Mouse (Mus musculus): ENCODE results near the gene Zfp932. TPM values are rescaled to one million over a fixed set of nuclear protein-coding genes. Genes with fewer than 3 reads are reported as not detected.
"Not testable (repeated sequence)": the region's sequence is repeated elsewhere in the genome, so short reads cannot be mapped to it uniquely, and the experiment has no call there.

Zfp932 gene
- polyA plus RNA-seq (2015; fragmentation: Nextera tagmentation; extraction: Ambion mirVana): 22.2 and 23.2 TPM in 2 replicates

DNA sequence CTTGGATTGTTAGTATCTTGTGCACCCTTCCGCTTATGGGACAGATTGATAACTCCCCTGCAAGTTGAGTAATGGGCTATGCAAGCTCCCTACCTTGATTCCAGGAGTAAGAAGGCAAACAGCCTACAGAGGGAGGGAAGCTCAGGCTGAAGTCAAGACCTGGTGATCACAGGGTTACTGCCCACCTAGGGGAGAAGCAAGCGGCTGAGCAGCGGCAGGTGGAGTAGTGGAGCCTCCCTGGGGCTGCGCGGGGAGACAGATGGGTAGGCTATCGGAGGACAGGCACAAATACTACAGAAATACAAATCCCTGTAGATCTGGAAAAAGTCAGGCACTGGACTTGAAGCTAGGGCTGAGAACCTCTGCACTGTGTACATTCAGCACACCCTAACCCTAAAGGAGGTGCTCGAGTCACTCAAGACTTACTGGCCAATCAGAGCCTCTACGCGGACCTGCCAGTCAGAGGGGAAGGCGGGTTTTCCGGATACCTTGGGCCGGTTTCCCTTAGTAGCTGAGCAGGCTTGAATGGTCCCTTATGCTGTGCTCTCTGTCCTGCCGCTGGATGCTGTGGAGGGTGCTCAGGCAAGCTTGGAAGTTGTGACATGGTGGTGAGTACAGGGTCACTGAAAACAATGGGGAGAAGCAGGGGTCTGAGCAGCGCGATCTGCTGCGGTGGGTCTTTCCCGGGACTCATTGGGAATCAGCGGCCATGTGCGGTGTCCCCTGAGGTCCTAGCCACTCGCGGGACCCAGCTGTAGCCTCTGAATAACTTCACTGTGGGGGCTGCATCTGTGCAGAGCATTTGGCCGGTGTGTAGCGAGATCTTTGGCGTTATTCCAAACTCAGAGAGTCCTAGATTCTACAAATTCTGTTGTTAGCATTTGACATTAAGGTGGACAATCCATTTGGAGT lies at the start of gene Zfp932:
Gene Zfp932, plus strand, starts transcription at position 496 of the 912 bp plus-strand sequence.
- WGBS: no CpG with 5 or more reads among the region's 24 CpGs
- not testable (repeated sequence) for H3K9ac ChIP-seq; H3K9me3 ChIP-seq; H3K4me1 ChIP-seq; H3K27ac ChIP-seq; H3K4me2 ChIP-seq; H3K36me3 ChIP-seq (replicated peaks); ATAC-seq (replicated peaks); H3K27me3 ChIP-seq (replicated peaks); H3K4me3 ChIP-seq

DNA sequence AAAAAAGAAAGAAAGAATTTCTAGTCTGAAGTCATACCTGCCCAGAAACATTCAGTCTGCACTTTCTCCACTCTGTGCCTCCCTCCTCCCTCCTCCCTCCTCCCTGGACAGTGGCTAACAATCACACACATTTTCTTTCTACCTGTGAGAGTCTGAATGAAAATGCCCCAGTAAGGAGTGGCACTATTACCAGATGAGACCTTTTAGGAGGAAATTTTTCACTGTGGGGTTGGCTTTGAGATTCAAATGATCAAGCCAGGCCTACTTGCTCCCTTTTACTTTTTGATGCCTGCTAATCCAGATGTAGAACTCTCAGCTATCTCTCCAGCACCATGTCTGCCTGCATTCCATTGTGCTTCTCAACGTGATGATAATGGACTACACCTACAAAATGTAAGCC lies 46.0 kb upstream of the Zfp932 start:
- whole genome bisulfite sequencing: no CpG with 5 or more reads among the region's 1 CpGs
- H3K4me3 ChIP-seq: no peak overlapping the region
- no peak overlapping the region for H3K9ac ChIP-seq
- no peaks in the 10 kb centered on the region for H3K27me3 ChIP-seq (replicated peaks)
- H3K36me3 ChIP-seq (replicated peaks): no peaks in the 10 kb centered on the region
- no peaks in the 10 kb centered on the region for H3K9me3 ChIP-seq
- no peak overlapping the region for H3K27ac ChIP-seq
- ATAC-seq (replicated peaks): no peak
- H3K4me1 ChIP-seq: no peaks in the 10 kb centered on the region
- H3K4me2 ChIP-seq: no peak overlapping the region

DNA sequence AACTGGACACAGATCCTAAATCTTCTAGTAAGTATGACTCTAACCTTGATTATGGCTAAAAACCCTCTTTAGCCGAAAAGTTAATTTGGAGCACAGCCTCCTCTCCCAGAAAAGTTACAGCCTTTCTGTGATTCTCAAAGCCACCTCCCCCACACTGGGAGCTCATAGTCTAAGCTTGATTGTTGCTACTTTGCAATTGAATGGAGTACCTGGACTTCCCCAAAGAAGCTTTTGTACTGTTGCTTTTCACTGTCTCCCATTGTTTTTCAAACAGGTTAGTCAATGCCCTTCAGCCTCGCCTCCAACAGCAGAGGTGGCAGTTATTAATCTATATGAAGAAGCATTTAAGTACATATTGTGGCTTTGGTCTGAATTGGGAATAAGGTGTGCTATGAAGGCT lies 15.6 kb upstream of the Zfp932 start:
- not testable (repeated sequence) for H3K4me3 ChIP-seq; H3K4me1 ChIP-seq; H3K27ac ChIP-seq; H3K36me3 ChIP-seq (replicated peaks); H3K9ac ChIP-seq; H3K9me3 ChIP-seq; H3K4me2 ChIP-seq; ATAC-seq (replicated peaks); H3K27me3 ChIP-seq (replicated peaks)
- no CpG with 5 or more reads among the region's 2 CpGs for WGBS

DNA sequence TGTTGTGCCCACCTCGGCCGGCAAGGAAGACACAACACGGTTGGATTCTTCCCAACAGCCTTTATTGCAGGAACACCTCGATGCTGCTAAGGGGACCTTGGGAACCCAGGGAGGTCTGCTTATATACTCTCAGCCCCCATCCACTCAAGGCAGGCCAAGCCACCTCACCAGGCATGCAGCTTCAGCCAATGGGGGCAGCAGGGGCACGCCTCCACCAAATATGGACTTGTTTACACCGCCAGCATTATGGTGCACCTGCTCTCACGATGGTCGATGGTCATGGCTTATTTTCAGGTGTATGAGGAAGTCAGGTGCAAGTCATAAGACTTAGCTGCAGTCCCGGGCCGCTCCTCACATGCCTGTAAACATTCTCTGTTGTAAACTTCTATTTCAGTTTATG lies 860 bp upstream of the Zfp932 start:
- ATAC-seq (replicated peaks); H3K27ac ChIP-seq; H3K4me2 ChIP-seq; H3K4me1 ChIP-seq; H3K9me3 ChIP-seq; H3K36me3 ChIP-seq (replicated peaks); H3K9ac ChIP-seq; H3K4me3 ChIP-seq; H3K27me3 ChIP-seq (replicated peaks): not testable (repeated sequence)
- no CpG with 5 or more reads among the region's 10 CpGs for WGBS

DNA sequence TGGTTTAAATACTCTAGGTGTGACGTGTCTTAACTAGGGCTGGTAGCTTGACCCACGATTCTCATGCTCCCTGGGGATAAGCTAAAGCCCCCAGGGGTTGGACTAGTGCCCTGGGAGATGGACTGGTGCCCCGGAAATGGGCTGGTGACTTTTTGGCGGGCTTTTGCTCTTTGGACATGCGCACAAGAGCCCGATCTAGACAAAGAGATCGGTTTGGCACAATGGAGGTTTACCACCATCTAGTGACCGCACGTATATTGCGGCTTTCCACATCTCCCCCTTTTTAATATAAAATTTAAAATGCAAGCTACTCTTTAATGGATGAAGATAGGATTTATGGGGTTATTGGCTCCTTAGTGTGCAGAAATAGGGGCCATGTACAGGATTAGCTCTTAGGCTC lies 19.5 kb downstream of the Zfp932 start:
- H3K27me3 ChIP-seq (replicated peaks); H3K9me3 ChIP-seq; H3K4me3 ChIP-seq; H3K9ac ChIP-seq; H3K36me3 ChIP-seq (replicated peaks); H3K4me2 ChIP-seq; ATAC-seq (replicated peaks); H3K4me1 ChIP-seq; H3K27ac ChIP-seq: not testable (repeated sequence)
- 87% methylated on average over 10 of the region's 10 CpGs for WGBS

DNA sequence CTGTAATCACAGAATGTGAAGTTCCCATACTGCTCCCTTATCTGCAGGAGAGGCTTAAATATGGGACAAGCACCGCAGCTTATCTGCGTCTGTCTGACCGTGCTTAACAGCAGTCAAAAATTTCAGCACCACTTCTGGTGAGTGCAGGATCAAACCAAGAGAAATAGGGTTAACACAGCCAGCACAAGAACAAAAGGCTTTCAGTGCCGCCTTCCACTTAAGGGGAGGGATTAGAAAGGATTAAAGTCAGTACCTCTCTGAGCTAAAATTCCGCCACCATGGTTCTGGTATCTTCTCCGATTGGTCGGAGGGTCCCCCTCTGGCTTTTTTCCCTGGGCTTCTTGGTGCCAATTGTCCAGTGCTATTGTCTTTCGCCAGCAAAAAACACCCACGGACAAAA lies 27.0 kb downstream of the Zfp932 start:
- peak overlapping the region; percentile 75 for H3K27ac ChIP-seq

DNA sequence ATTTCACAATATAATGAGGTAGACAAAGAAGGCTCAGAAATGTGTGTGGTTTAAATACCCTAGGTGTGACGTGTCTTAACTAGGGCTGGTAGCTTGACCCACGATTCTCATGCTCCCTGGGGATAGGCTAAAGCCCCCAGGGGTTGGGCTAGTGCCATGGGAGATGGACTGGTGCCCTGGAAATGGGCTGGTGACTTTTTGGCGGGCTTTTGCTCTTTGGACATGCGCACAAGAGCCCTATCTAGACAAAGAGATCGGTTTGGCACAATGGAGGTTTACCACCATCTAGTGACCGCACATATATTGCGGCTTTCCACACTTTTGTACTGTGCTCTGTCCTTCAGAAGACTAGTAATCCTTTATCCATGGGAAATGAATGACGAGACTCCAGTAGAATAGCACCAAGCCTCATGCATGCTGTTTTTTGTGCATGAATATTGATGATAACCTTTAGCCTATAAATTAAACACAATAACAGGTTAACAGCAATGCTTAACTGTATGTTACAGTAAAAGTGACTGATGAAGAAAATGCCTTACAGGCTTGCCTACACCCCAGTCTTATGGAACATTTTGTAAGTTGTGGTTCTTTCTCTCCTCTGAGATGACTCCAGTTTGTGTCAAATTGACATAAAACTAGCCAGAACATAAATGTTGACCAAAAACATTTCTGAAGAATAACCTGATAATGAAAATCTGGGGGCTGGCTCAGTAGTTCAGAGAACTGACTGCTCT lies 27.5 kb downstream of the Zfp932 start:
- H3K36me3 ChIP-seq (replicated peaks); H3K4me1 ChIP-seq; H3K27me3 ChIP-seq (replicated peaks); H3K9me3 ChIP-seq: not testable (repeated sequence)
- H3K9ac ChIP-seq: peak overlapping the region; percentile 44
- peak overlapping the region; percentile 34 for H3K4me3 ChIP-seq
- peak; percentile 98 for ATAC-seq (replicated peaks)
- H3K4me2 ChIP-seq: peak overlapping the region; percentile 52
- 20% methylated on average over 8 of the region's 8 CpGs for WGBS
- peak overlapping the region; percentile 75 for H3K27ac ChIP-seq

More for the DNA sequence above, 27.0 kb downstream of the Zfp932 start:
- ATAC-seq (replicated peaks): peak; percentile 92
- H3K4me1 ChIP-seq: no peaks in the 10 kb centered on the region
- H3K36me3 ChIP-seq (replicated peaks): no peaks in the 10 kb centered on the region
- peak overlapping the region; percentile 44 for H3K9ac ChIP-seq
- peak overlapping the region; percentile 52 for H3K4me2 ChIP-seq
- WGBS: 13% methylated on average over 9 of the region's 9 CpGs
- H3K9me3 ChIP-seq: no peaks in the 10 kb centered on the region
- H3K4me3 ChIP-seq: peak overlapping the region; percentile 34
- no peaks in the 10 kb centered on the region for H3K27me3 ChIP-seq (replicated peaks)

DNA sequence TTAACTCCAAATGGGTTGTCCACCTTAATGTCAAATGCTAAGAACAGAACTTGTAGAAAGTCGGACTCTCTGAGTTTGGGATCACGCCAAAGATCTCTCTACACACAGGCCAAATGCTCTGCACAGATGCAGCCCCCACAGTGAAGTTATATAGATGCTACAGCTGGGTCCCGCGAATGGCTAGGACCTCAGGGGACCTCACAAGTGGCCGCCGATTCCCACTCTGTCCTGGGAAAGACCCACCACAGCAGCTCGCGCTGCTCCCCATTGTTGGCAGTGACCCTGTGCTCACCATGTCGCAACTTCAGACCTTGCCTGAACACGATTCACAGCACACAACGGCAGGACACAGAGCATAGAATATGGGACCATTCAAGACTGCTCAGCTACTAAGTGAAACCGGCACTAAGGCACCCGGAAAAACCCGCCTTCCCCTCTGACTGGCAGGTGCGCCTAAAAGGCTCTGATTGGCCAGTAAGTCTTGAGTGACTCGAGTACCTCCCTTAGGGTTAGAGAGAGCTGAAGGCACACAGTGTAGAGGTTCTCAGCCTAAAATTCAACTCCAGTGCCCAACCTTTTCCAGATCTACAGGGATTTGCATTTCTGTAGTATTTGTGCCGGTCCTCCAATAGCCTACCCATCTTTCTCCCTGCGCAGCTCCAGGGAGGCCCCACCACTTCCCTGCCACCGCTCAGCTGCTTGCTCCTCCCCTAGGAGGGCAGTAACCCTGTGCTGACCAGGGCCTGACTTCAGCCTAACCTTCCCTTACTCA lies 61.5 kb downstream of the Zfp932 start:
- 2% methylated on average over 19 of the region's 19 CpGs for WGBS
- H3K27ac ChIP-seq: peak overlapping the region; percentile 72
- no peaks in the 10 kb centered on the region for H3K4me1 ChIP-seq
- peak overlapping the region; percentile 49 for H3K9ac ChIP-seq
- peak overlapping the region; percentile 52 for H3K4me2 ChIP-seq
- peak overlapping the region; percentile 50 for H3K4me3 ChIP-seq
- no peaks in the 10 kb centered on the region for H3K36me3 ChIP-seq (replicated peaks)
- ATAC-seq (replicated peaks): peak; percentile 99
- H3K9me3 ChIP-seq: no peaks in the 10 kb centered on the region
- H3K27me3 ChIP-seq (replicated peaks): no peaks in the 10 kb centered on the region

Other genes starting within 250 kb of the Zfp932 start
- gene 4930522L14Rik, start 244.6 kb upstream of the Zfp932 start, polyA plus RNA-seq (2015; fragmentation: Nextera tagmentation; extraction: Ambion mirVana): 3.4 and 4.3 TPM in 2 replicates
- gene Gm15446, start 73.1 kb upstream of the Zfp932 start, polyA plus RNA-seq (2015; fragmentation: Nextera tagmentation; extraction: Ambion mirVana): 0.39 and 0.46 TPM in 2 replicates
- 3.2 and 4.4 TPM in 2 replicates for gene Gm17655, start 76.0 kb downstream of the Zfp932 start, polyA plus RNA-seq (2015; fragmentation: Nextera tagmentation; extraction: Ambion mirVana)
- 0.56 and 0.58 TPM in 2 replicates for gene Gm35315, start 97.9 kb downstream of the Zfp932 start, polyA plus RNA-seq (2015; fragmentation: Nextera tagmentation; extraction: Ambion mirVana)
- 7.0 and 7.5 TPM in 2 replicates for gene Plcxd1, start 103.4 kb downstream of the Zfp932 start, polyA plus RNA-seq (2015; fragmentation: Nextera tagmentation; extraction: Ambion mirVana)
- 67.0 and 67.3 TPM in 2 replicates for gene Gtpbp6, start 111.7 kb downstream of the Zfp932 start, polyA plus RNA-seq (2015; fragmentation: Nextera tagmentation; extraction: Ambion mirVana)
- 18.1 and 19.7 TPM in 2 replicates for gene Zfp605, start 113.6 kb downstream of the Zfp932 start, polyA plus RNA-seq (2015; fragmentation: Nextera tagmentation; extraction: Ambion mirVana)
- gene Chfr, start 139.3 kb downstream of the Zfp932 start, polyA plus RNA-seq (2015; fragmentation: Nextera tagmentation; extraction: Ambion mirVana): 88.0 and 91.7 TPM in 2 replicates
- gene Golga3, start 180.2 kb downstream of the Zfp932 start, polyA plus RNA-seq (2015; fragmentation: Nextera tagmentation; extraction: Ambion mirVana): 25.5 and 28.5 TPM in 2 replicates
- gene Ankle2, start 234.5 kb downstream of the Zfp932 start, polyA plus RNA-seq (2015; fragmentation: Nextera tagmentation; extraction: Ambion mirVana): 20.6 and 22.6 TPM in 2 replicates

Data from midbrain, embryonic 15.5 days (tissue).